In the genomic region with DNA sequence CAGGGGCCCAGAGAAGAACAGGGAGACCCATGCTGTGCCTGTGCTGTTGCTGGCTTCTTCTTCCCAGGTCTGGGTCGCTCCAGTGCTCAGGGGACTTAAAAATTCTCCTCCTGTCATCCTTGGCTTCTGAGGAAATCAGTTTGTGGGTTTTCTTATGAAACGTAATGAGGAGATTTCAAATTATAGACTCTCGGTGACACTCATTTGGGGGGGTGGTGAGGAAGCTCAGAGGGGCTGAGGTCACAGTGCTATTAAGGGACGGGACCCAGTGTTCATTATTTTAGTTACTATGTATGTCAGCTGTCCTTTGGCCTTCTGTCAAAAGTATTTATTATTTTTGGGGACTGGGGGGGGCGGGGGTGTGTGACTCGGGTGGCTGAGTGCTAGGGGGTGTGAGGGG, we compare ENCODE assay signal across 19 mouse cellular contexts.
DNase-seq lines count a peak whose midpoint lies in the region; ATAC-seq and TF ChIP-seq lines count a peak whose summit lies in the region.
"Had no signal": no experiment of that assay in that cellular context is flagged by ENCODE, and none has a peak within 500 bp of the region (broad histone marks: within the 10 kb centered on the region; RNA-seq: fewer than 3 reads in every experiment).

No protein-coding gene starts in this region.

- TF ChIP-seq CTCF in layer of hippocampus, adult 2 months (conservative IDR thresholded peaks at IDR 0.05), result no peak

- no peak overlapping the region for H3K4me3 ChIP-seq in heart, embryonic 10.5 days
- H3K4me3 ChIP-seq in layer of hippocampus, adult 2 months, result no peak overlapping the region
- H3K4me3 ChIP-seq in embryonic facial prominence, embryonic 14.5 days (ENCODE audit: low read depth, low read length), result no peak overlapping the region
- H3K4me3 ChIP-seq: intestine, embryonic 15.5 days; limb, embryonic 15.5 days; liver, embryonic 15.5 days had no signal

- peaks cover 52% of the 10 kb centered on the region for H3K4me1 ChIP-seq in heart, embryonic 10.5 days
- peaks cover 11% of the 10 kb centered on the region for H3K4me1 ChIP-seq in embryonic facial prominence, embryonic 14.5 days (ENCODE audit: control insufficient read depth, insufficient read depth, low read length)

- WGBS in heart, embryonic 10.5 days, result 47% methylated on average over 6 of the region's 6 CpGs
- WGBS in embryonic facial prominence, embryonic 14.5 days, result 50% methylated on average over 6 of the region's 6 CpGs

- peak overlapping the region; percentile 74 for H3K27ac ChIP-seq in heart, embryonic 10.5 days
- peak overlapping the region; percentile 54; the same call in 1 of the 2 replicates for H3K27ac ChIP-seq in layer of hippocampus, adult 2 months
- H3K27ac ChIP-seq in embryonic facial prominence, embryonic 14.5 days (replicated peaks; ENCODE audit: low read depth, low read length), result no peak overlapping the region
- H3K27ac ChIP-seq: hindbrain, embryonic 14.5 days; intestine, embryonic 15.5 days; limb, embryonic 15.5 days; liver, embryonic 15.5 days had no signal

- peak overlapping the region; percentile 6; the same call in 1 of the 2 replicates for H3K9ac ChIP-seq in embryonic facial prominence, embryonic 14.5 days (ENCODE audit: low read depth, low read length)
- H3K9ac ChIP-seq: hindbrain, embryonic 14.5 days; intestine, embryonic 15.5 days; limb, embryonic 15.5 days; liver, embryonic 15.5 days had no signal

- no peaks in the 10 kb centered on the region for H3K9me3 ChIP-seq in heart, embryonic 10.5 days
- H3K9me3 ChIP-seq in embryonic facial prominence, embryonic 14.5 days (ENCODE audit: control insufficient read depth, low read length), result peaks cover 6% of the 10 kb centered on the region; the same call in 1 of the 2 replicates
- H3K9me3 ChIP-seq: intestine, embryonic 15.5 days; limb, embryonic 15.5 days; liver, embryonic 15.5 days had no signal

- no peak for DNase-seq in heart, embryonic 10.5 days (ENCODE audit: low spot score)
- DNase-seq in heart, postnatal 14 days, result no peak
- DNase-seq in layer of hippocampus, adult 2 months (ENCODE audit: low spot score in 2 of 2), result no peak
- DNase-seq in layer of hippocampus, postnatal 25 days (ENCODE audit: extremely low spot score in 1 of 2, low spot score in 1 of 2), result no peak
- peak; percentile 30 for DNase-seq in 416B (ENCODE audit: low read depth)
- no peak for DNase-seq in embryonic facial prominence, embryonic 14.5 days (ENCODE audit: low spot score)
- no peak for DNase-seq in gastrocnemius, postnatal 36 days
- DNase-seq: cerebellum, adult 18-20 months; cerebellum, postnatal 36 days; gastrocnemius, postnatal 10 days; kidney, postnatal 36 days; layer of hippocampus, adult 9-11 months; right cerebral cortex, postnatal 4 days; thymus, postnatal 25 days had no signal

- intact Hi-C loops in heart, postnatal 14 days (cut with DNase I), result no loop called here
- intact Hi-C loops in gastrocnemius, postnatal 36 days (cut with DNase I), result no loop called here

- H3K36me3 ChIP-seq in heart, embryonic 10.5 days, result peaks cover 9% of the 10 kb centered on the region; the same call in 1 of the 2 replicates
- peaks cover 13% of the 10 kb centered on the region; the same call in 1 of the 2 replicates for H3K36me3 ChIP-seq in embryonic facial prominence, embryonic 14.5 days (ENCODE audit: control insufficient read depth, insufficient read depth, low read length)
- H3K36me3 ChIP-seq: intestine, embryonic 15.5 days; liver, embryonic 15.5 days had no signal

- H3K4me2 ChIP-seq in embryonic facial prominence, embryonic 14.5 days (ENCODE audit: low read depth, low read length), result no peak overlapping the region
- H3K4me2 ChIP-seq: hindbrain, embryonic 14.5 days; intestine, embryonic 15.5 days; limb, embryonic 15.5 days; liver, embryonic 15.5 days had no signal

- H3K27me3 ChIP-seq in heart, embryonic 10.5 days (ENCODE audit: insufficient read depth, poor library complexity, severe bottlenecking), result no peaks in the 10 kb centered on the region
- no peaks in the 10 kb centered on the region for H3K27me3 ChIP-seq in embryonic facial prominence, embryonic 14.5 days (replicated peaks; ENCODE audit: control insufficient read depth, insufficient read depth, low read length)
- H3K27me3 ChIP-seq: intestine, embryonic 15.5 days; limb, embryonic 15.5 days; liver, embryonic 15.5 days had no signal

- ATAC-seq in embryonic facial prominence, embryonic 14.5 days (ENCODE audit: low read depth), result no peak
- ATAC-seq: forebrain, embryonic 14.5 days; intestine, embryonic 15.5 days had no signal
